Mouse (Mus musculus) myocyte (in vitro differentiated cells): ENCODE results near the gene Psmd5.

Experiments used
- CEBPB ChIP-seq: IDR thresholded peaks from 2 replicates; pipeline ENCODE4 v1.6.1; 2011; ENCODE audit warnings: mild to moderate bottlenecking, moderate library complexity; ENCODE audit not compliant: poor library complexity, insufficient read depth, severe bottlenecking
- E2F4 ChIP-seq: IDR thresholded peaks from one replicate; pipeline ENCODE4 v1.6.1; 2011; ENCODE audit warnings: mild to moderate bottlenecking, control low read depth, moderate library complexity; ENCODE audit not compliant: insufficient read depth
- MAX ChIP-seq: IDR thresholded peaks from one replicate; pipeline ENCODE4 v1.6.1; 2011; ENCODE audit warnings: low read depth, mild to moderate bottlenecking, control low read depth
- MYOD1 ChIP-seq, 3 experiments: IDR thresholded peaks; one replicate each; pipeline ENCODE4 v1.6.1; 2011; ENCODE audit warnings: control low read depth in 2 of 3, low read depth in 2 of 3, mild to moderate bottlenecking in 2 of 3, moderate library complexity in 1 of 3; ENCODE audit not compliant: insufficient read length in 2 of 3, control insufficient read depth in 1 of 3
- POLR2A ChIP-seq: IDR thresholded peaks from one replicate; pipeline ENCODE4 v1.6.1; 2011; ENCODE audit warnings: low read depth, mild to moderate bottlenecking, control low read depth, moderate library complexity; ENCODE audit not compliant: insufficient read length
- POLR2AphosphoS2 ChIP-seq: IDR thresholded peaks from one replicate; pipeline ENCODE4 v1.6.1; 2011; ENCODE audit warnings: low read depth, control low read depth; ENCODE audit not compliant: insufficient read length
- SRF ChIP-seq: IDR thresholded peaks from one replicate; pipeline ENCODE4 v1.6.1; 2011; ENCODE audit warnings: low read depth; ENCODE audit not compliant: control insufficient read depth, insufficient read length
- TCF12 ChIP-seq: IDR thresholded peaks from one replicate; pipeline ENCODE4 v1.6.1; 2011; ENCODE audit warnings: mild to moderate bottlenecking, control low read depth; ENCODE audit not compliant: poor library complexity, insufficient read depth, severe bottlenecking
- USF1 ChIP-seq: IDR thresholded peaks from one replicate; pipeline ENCODE4 v1.6.1; 2011; ENCODE audit warnings: low read depth, mild to moderate bottlenecking, control low read depth, moderate library complexity

DNA sequence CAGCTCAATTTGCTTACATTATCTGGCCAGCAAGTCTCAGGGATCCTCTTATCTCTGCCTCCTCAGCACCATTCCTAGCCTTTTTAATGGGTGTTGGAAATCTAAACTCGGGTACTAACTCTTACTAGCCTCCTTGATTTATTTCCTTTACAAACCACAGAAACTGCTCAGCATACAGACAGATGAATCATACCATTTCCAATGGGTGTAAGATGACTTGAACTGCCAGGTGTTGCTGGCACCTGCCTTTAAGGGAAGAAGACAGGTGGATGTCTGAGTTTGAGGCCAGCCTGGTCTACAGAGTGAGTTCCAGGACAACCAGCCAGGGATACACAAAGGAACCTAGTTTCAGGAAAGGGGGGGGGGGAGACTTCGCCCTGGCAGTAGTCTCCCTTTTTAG lies 66.7 kb downstream of the Psmd5 start:
- no peak for TF ChIP-seq POLR2A
- no peak for TF ChIP-seq POLR2AphosphoS2
- TF ChIP-seq MAX = no peak
- TF ChIP-seq USF1 = no peak
- TF ChIP-seq E2F4 = no peak
- peak; percentile 32 to 82 (median 62) for TF ChIP-seq MYOD1 (IDR thresholded peaks at IDR 0.05; ENCODE audit: control insufficient read depth in 1 of 3, insufficient read length in 2 of 3, low read depth in 2 of 3)
- TF ChIP-seq CEBPB = no peak
- peak; percentile 65 for TF ChIP-seq TCF12
- TF ChIP-seq SRF = no peak
